Mouse (Mus musculus): Measurements from ENCODE around the gene Pmepa1.

GRCm38 (mm10) chr2:173220754-173221153, 55.6 kb downstream of the Pmepa1 start:
- TF ChIP-seq POLR2A (IDR thresholded peaks at IDR 0.05; ENCODE audit: insufficient read depth, low read depth, low read length) (no peak), CTCF (IDR thresholded peaks at IDR 0.05; ENCODE audit: insufficient read depth, low read depth, low read length) (no peak)

Measured in olfactory bulb, adult 2 months (tissue).